Mouse (Mus musculus) lung, embryonic 16.5 days (tissue): ENCODE measurements around the gene Dyx1c1. TPM values are rescaled to one million over a fixed set of nuclear protein-coding genes. Genes with fewer than 3 reads are reported as not detected.
A peak's percentile ranks its signal among the peaks of the same experiment; 100 is the strongest.

Experiments
- ATAC-seq: fragments of 200-750 bp; cut with Nextera tagmentation; 2 replicates; pipeline ENCODE4 v1.8.0; 2017; ENCODE audit warnings: low read depth, mild to moderate bottlenecking, moderate library complexity
- H3K27ac ChIP-seq: fragments of 300-500 bp; sonication (generic); 2 replicates; pipeline ENCODE4 v1.5.1; 2014; ENCODE audit warnings: mild to moderate bottlenecking, control low read depth, low read length
- H3K27me3 ChIP-seq: fragments of 300-500 bp; sonication (generic); 2 replicates; pipeline ENCODE4 v1.6.1; 2014; ENCODE audit warnings: low read depth, low read length, mixed read lengths; ENCODE audit not compliant: control insufficient read depth, insufficient read depth
- H3K36me3 ChIP-seq: fragments of 300-500 bp; sonication (generic); 2 replicates; pipeline ENCODE4 v1.6.1; 2014; ENCODE audit warnings: low read length; ENCODE audit not compliant: control insufficient read depth, insufficient read depth
- H3K4me1 ChIP-seq: fragments of 300-500 bp; sonication (generic); replicated peaks from 2 replicates; pipeline ENCODE4 v1.6.1; 2014; ENCODE audit warnings: low read length, mixed read lengths; ENCODE audit not compliant: control insufficient read depth, insufficient read depth
- H3K4me2 ChIP-seq: fragments of 300-500 bp; sonication (generic); 2 replicates; pipeline ENCODE4 v1.6.1; 2014; ENCODE audit warnings: low read depth, low read length, control low read depth
- H3K4me3 ChIP-seq: fragments of 300-500 bp; sonication (generic); 2 replicates; pipeline ENCODE4 v1.5.1; 2014; ENCODE audit warnings: mild to moderate bottlenecking, low read length, control low read depth
- H3K9ac ChIP-seq: fragments of 300-500 bp; sonication (generic); 2 replicates; pipeline ENCODE4 v1.6.1; 2014; ENCODE audit warnings: low read length, control low read depth
- H3K9me3 ChIP-seq: fragments of 300-500 bp; sonication (generic); 2 replicates; pipeline ENCODE4 v1.6.1; 2016; ENCODE audit warnings: low read length; ENCODE audit not compliant: control insufficient read depth
- WGBS: fragments of 180-500 bp; shearing (Covaris S2); extraction: QIAGEN DNeasy Blood & Tissue Kit; methylation state at CpG from one replicate; pipeline ENCODE4 v1.1.7; 2014; 5-methylcytosine and 5-hydroxymethylcytosine counted together
- polyA plus RNA-seq: library from polyadenylated mRNA; unstranded; fragments of >200 nt; fragmentation: Nextera tagmentation; extraction: Ambion mirVana; gene quantifications from 2 replicates; pipeline ENCODE4 v1.2.1, GENCODE M21; 2015

Dyx1c1 gene
- 2.3 and 2.4 TPM in 2 replicates for polyA plus RNA-seq

GRCm38 (mm10) chr9:72958521-72959450, at the start of gene Dyx1c1, which contains the start of gene Gm44503:
Dyx1c1 (plus strand) TSS chr9:72958785.
Gm44503 (plus strand) TSS chr9:72958852.
- Histone ChIP-seq H3K27me3 (no peaks in the 10 kb centered on the region), H3K4me2 (peak within 1 kb of the TSS; percentile 77), H3K27ac (peak within 1 kb of the TSS; percentile 61), H3K4me1 (no peaks in the 10 kb centered on the region), H3K4me3 (peak within 1 kb of the TSS; percentile 75), H3K9me3 (no peaks in the 10 kb centered on the region), H3K36me3 (no peaks in the 10 kb centered on the region), H3K9ac (peak within 1 kb of the TSS; percentile 72)
- 1% methylated on average over 43 of the region's 43 CpGs for WGBS
- peak; percentile 93 for ATAC-seq

- Histone ChIP-seq H3K9me3 (no peaks in the 10 kb centered on the region), H3K4me3 (no peak overlapping the region), H3K27me3 (no peaks in the 10 kb centered on the region), H3K36me3 (no peaks in the 10 kb centered on the region), H3K4me1 (peaks cover 7% of the 10 kb centered on the region; the same call in 1 of the 2 replicates), H3K9ac (no peak overlapping the region), H3K27ac (no peak overlapping the region), H3K4me2 (no peak overlapping the region)
- no peak for ATAC-seq
- 86% methylated on average over 2 of the region's 2 CpGs for WGBS
Measured at GRCm38 (mm10) chr9:72911381-72911780, 47.2 kb upstream of the Dyx1c1 start.

GRCm38 (mm10) chr9:72913551-72913950, 45.0 kb upstream of the Dyx1c1 start:
- H3K9ac ChIP-seq: peak overlapping the region; percentile 4; the same call in 1 of the 2 replicates
- H3K9me3 ChIP-seq: no peaks in the 10 kb centered on the region
- peak overlapping the region; percentile 48 for H3K4me2 ChIP-seq
- no peaks in the 10 kb centered on the region for H3K36me3 ChIP-seq
- no peak overlapping the region for H3K27ac ChIP-seq
- H3K27me3 ChIP-seq: no peaks in the 10 kb centered on the region
- WGBS: 35% methylated on average over 6 of the region's 6 CpGs
- H3K4me1 ChIP-seq: peaks cover 7% of the 10 kb centered on the region; the same call in 1 of the 2 replicates
- peak overlapping the region; percentile 22 for H3K4me3 ChIP-seq
- peak; percentile 56; the same call in 1 of the 2 replicates for ATAC-seq

GRCm38 (mm10) chr9:72915728-72916127, 42.9 kb upstream of the Dyx1c1 start:
- Histone ChIP-seq H3K27ac (no peak overlapping the region), H3K4me1 (peaks cover 7% of the 10 kb centered on the region; the same call in 1 of the 2 replicates), H3K36me3 (no peaks in the 10 kb centered on the region), H3K9me3 (no peaks in the 10 kb centered on the region), H3K9ac (no peak overlapping the region), H3K4me3 (no peak overlapping the region), H3K4me2 (no peak overlapping the region), H3K27me3 (no peaks in the 10 kb centered on the region)
- 57% methylated on average over 7 of the region's 7 CpGs for WGBS
- no peak for ATAC-seq

- Histone ChIP-seq H3K27me3 (no peaks in the 10 kb centered on the region), H3K9ac (no peak overlapping the region), H3K4me1 (peaks cover 6% of the 10 kb centered on the region), H3K4me3 (no peak overlapping the region), H3K36me3 (no peaks in the 10 kb centered on the region), H3K4me2 (no peak overlapping the region), H3K27ac (no peak overlapping the region), H3K9me3 (no peaks in the 10 kb centered on the region)
- 81% methylated on average over 3 of the region's 3 CpGs for WGBS
- ATAC-seq: no peak
Measured at GRCm38 (mm10) chr9:72923068-72923467, 35.5 kb upstream of the Dyx1c1 start.

GRCm38 (mm10) chr9:72925021-72925934, 33.3 kb upstream of the Dyx1c1 start, which contains the start of gene Pygo1:
Pygo1 (plus strand) TSS chr9:72925645.
- Histone ChIP-seq H3K9me3 (no peaks in the 10 kb centered on the region), H3K4me1 (peaks cover 6% of the 10 kb centered on the region), H3K27me3 (no peaks in the 10 kb centered on the region), H3K9ac (peak within 1 kb of the TSS; percentile 88), H3K4me3 (peak within 1 kb of the TSS; percentile 69), H3K36me3 (no peaks in the 10 kb centered on the region), H3K4me2 (peak within 1 kb of the TSS; percentile 95), H3K27ac (peak within 1 kb of the TSS; percentile 80)
- peak; percentile 90 for ATAC-seq
- under 1% methylated on average over 81 of the region's 108 CpGs for WGBS

GRCm38 (mm10) chr9:72925935-72926258, 32.7 kb upstream of the Dyx1c1 start:
- Histone ChIP-seq H3K4me1 (peaks cover 6% of the 10 kb centered on the region), H3K9ac (peak overlapping the region; percentile 88), H3K36me3 (no peaks in the 10 kb centered on the region), H3K27ac (peak overlapping the region; percentile 80), H3K9me3 (no peaks in the 10 kb centered on the region), H3K4me2 (peak overlapping the region; percentile 95), H3K4me3 (peak overlapping the region; percentile 69), H3K27me3 (no peaks in the 10 kb centered on the region)
- WGBS: under 1% methylated on average over 19 of the region's 20 CpGs
- peak; percentile 55 for ATAC-seq

- peaks cover 6% of the 10 kb centered on the region for H3K4me1 ChIP-seq
- no peaks in the 10 kb centered on the region for H3K9me3 ChIP-seq
- H3K27me3 ChIP-seq: no peaks in the 10 kb centered on the region
- H3K27ac ChIP-seq: no peak overlapping the region
- no peak overlapping the region for H3K9ac ChIP-seq
- no peak overlapping the region for H3K4me3 ChIP-seq
- WGBS: 78% methylated on average over 13 of the region's 13 CpGs
- no peaks in the 10 kb centered on the region for H3K36me3 ChIP-seq
- H3K4me2 ChIP-seq: no peak overlapping the region
- no peak for ATAC-seq
Measured at GRCm38 (mm10) chr9:72931166-72931790, 27.3 kb upstream of the Dyx1c1 start.
